Mouse (Mus musculus): ENCODE measurements around the gene Zrsr2.

The Zrsr2 gene

GRCm38 (mm10) chrX:163885539-163885981 lies 72.9 kb downstream of the Zrsr2 start:
- no peak for DNase-seq (ENCODE audit: low read depth in 1 of 2, low spot score in 2 of 2)
